Mouse (Mus musculus) neural tube, embryonic 11.5 days (tissue): ENCODE results near the gene Slc1a5. TPM values are rescaled to one million over a fixed set of nuclear protein-coding genes. Genes with fewer than 3 reads are reported as not detected.

Experiments
- ATAC-seq: fragments of 200-750 bp; cut with Nextera tagmentation; 2 replicates; pipeline ENCODE4 v1.8.0; 2017; ENCODE audit warnings: moderate number of reproducible peaks, mild to moderate bottlenecking, moderate TSS enrichment, moderate library complexity; ENCODE audit not compliant: insufficient read depth, low FRiP score, low TSS enrichment
- DNase-seq: peaks from one replicate; pipeline ENCODE4 v3.0.0-alpha.2; 2015; ENCODE audit warnings: low spot score
- H3K27ac ChIP-seq: fragments of 300-500 bp; sonication (generic); 2 replicates; pipeline ENCODE4 v1.5.1; 2014; ENCODE audit warnings: low read depth, mild to moderate bottlenecking, low read length
- H3K27me3 ChIP-seq: fragments of 300-500 bp; sonication (generic); 2 replicates; pipeline ENCODE4 v1.6.1; 2014; ENCODE audit warnings: mild to moderate bottlenecking, low read length, mixed read lengths; ENCODE audit not compliant: control insufficient read depth, insufficient read depth
- H3K36me3 ChIP-seq: fragments of 300-500 bp; sonication (generic); 2 replicates; pipeline ENCODE4 v1.6.1; 2014; ENCODE audit warnings: mild to moderate bottlenecking, low read length, moderate library complexity, mixed read lengths; ENCODE audit not compliant: control insufficient read depth, insufficient read depth
- H3K4me1 ChIP-seq: fragments of 300-500 bp; sonication (generic); 2 replicates; pipeline ENCODE4 v1.6.1; 2014; ENCODE audit warnings: low read length, mixed read lengths; ENCODE audit not compliant: control insufficient read depth, insufficient read depth
- H3K4me2 ChIP-seq: fragments of 300-500 bp; sonication (generic); 2 replicates; pipeline ENCODE4 v1.6.1; 2014; ENCODE audit warnings: low read depth, mild to moderate bottlenecking, moderate library complexity
- H3K4me3 ChIP-seq: fragments of 300-500 bp; sonication (generic); 2 replicates; pipeline ENCODE4 v1.5.1; 2014; ENCODE audit warnings: low read depth, low read length
- H3K9ac ChIP-seq: fragments of 300-500 bp; sonication (generic); 2 replicates; pipeline ENCODE4 v1.6.1; 2014; ENCODE audit warnings: mild to moderate bottlenecking, low read length
- H3K9me3 ChIP-seq: fragments of 300-500 bp; sonication (generic); 2 replicates; pipeline ENCODE4 v1.6.1; 2016; ENCODE audit warnings: low read length; ENCODE audit not compliant: control insufficient read depth
- WGBS: fragments of 180-500 bp; shearing (Covaris S2); extraction: QIAGEN DNeasy Blood & Tissue Kit; methylation state at CpG from one replicate; pipeline ENCODE4 v1.1.7; 2014; 5-methylcytosine and 5-hydroxymethylcytosine counted together
- polyA plus RNA-seq: library from polyadenylated mRNA; unstranded; fragments of >200 nt; fragmentation: Nextera tagmentation; extraction: Ambion mirVana; gene quantifications from 2 replicates; pipeline ENCODE4 v1.2.1, GENCODE M21; 2014

Slc1a5 gene
- polyA plus RNA-seq, 1 experiment from 2014 or later, result 17.3 TPM

DNA sequence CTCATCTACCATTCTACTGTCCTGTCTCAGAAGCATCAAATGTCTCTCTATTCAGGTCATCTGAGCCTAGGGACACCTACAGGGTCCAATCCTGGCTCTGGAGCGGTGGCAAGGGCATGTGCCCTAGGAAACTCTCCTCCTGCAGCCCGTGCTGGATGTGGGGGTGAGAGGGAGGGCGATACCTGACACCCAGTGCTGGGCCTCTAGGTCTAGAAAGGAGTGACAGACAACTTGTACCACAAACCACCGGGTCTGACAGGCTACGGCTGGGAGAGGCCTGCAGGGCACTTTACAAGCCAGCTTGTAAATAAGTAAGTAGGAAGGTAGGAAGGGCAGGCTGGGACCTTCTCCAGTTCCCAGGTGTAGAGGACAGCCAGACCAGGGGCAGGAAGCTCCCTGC lies 5.3 kb upstream of the Slc1a5 start:
- H3K36me3 ChIP-seq, result no peaks in the 10 kb centered on the region
- H3K27me3 ChIP-seq, result no peaks in the 10 kb centered on the region
- ATAC-seq, result no peak
- DNase-seq, result no peak
- no peak overlapping the region for H3K27ac ChIP-seq
- no peaks in the 10 kb centered on the region for H3K9me3 ChIP-seq
- H3K9ac ChIP-seq, result no peak overlapping the region
- 41% methylated on average over 5 of the region's 5 CpGs for WGBS
- no peak overlapping the region for H3K4me3 ChIP-seq
- no peaks in the 10 kb centered on the region for H3K4me1 ChIP-seq
- H3K4me2 ChIP-seq, result no peak overlapping the region

GRCm38 (mm10) chr7:16780076-16780475 lies 1.1 kb upstream of the Slc1a5 start:
- Histone ChIP-seq H3K27me3 (no peaks in the 10 kb centered on the region), H3K27ac (no peak overlapping the region), H3K9me3 (no peaks in the 10 kb centered on the region), H3K4me1 (peaks cover 17% of the 10 kb centered on the region; the same call in 1 of the 2 replicates), H3K4me3 (no peak overlapping the region), H3K9ac (no peak overlapping the region), H3K4me2 (no peak overlapping the region), H3K36me3 (no peaks in the 10 kb centered on the region)
- WGBS, result 78% methylated on average over 5 of the region's 5 CpGs
- DNase-seq (no peak), ATAC-seq (no peak)

DNA sequence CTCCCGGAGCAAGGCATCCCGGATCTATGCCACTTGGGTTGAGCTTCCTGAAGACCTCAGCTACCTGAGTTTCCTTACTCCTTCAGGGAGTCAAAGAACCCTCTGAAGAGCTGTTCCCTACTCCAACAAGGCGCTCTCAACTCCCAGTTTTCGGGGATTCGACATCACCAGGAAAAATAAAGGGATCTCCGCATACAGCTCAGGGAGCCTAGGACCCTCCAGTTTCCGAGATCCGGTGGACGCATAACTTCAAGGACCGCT lies 345 bp downstream of the Slc1a5 start:
- Histone ChIP-seq H3K36me3 (no peaks in the 10 kb centered on the region), H3K9me3 (no peaks in the 10 kb centered on the region), H3K4me2 (peak overlapping the region; percentile 65), H3K27ac (no peak overlapping the region), H3K4me1 (peaks cover 17% of the 10 kb centered on the region; the same call in 1 of the 2 replicates), H3K4me3 (peak overlapping the region; percentile 47), H3K27me3 (no peaks in the 10 kb centered on the region), H3K9ac (peak overlapping the region; percentile 32)
- DNase-seq (no peak), ATAC-seq (peak; percentile 15; the same call in 1 of the 2 replicates)
- WGBS, result under 1% methylated on average over 10 of the region's 10 CpGs

DNA sequence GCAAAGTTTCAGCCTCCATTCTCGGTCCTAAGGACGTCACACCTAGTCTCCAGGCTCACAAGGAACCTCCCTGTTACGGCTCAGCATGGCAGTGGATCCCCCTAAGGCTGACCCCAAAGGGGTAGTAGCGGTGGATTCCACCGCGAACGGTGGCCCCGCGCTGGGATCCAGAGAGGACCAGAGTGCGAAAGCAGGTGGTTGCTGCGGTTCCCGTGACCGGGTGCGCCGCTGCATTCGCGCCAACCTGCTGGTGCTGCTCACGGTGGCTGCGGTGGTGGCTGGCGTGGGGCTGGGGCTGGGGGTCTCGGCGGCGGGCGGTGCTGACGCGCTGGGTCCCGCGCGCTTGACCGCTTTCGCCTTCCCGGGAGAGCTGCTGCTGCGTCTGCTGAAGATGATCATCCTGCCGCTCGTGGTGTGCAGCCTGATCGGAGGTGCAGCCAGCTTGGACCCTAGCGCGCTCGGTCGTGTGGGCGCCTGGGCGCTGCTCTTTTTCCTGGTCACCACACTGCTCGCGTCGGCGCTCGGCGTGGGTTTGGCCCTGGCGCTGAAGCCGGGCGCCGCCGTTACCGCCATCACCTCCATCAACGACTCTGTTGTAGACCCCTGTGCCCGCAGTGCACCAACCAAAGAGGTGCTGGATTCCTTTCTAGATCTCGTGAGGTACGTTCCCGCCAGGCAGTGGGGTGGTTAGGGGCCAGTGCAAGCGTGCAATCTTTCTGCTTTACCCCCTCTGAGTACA lies 845 bp downstream of the Slc1a5 start:
- Histone ChIP-seq H3K4me3 (peak overlapping the region; percentile 47), H3K27ac (no peak overlapping the region), H3K36me3 (no peaks in the 10 kb centered on the region), H3K4me2 (peak overlapping the region; percentile 65), H3K4me1 (peaks cover 17% of the 10 kb centered on the region; the same call in 1 of the 2 replicates), H3K9ac (peak overlapping the region; percentile 32), H3K9me3 (no peaks in the 10 kb centered on the region), H3K27me3 (no peaks in the 10 kb centered on the region)
- peak; percentile 62 for DNase-seq
- under 1% methylated on average over 60 of the region's 60 CpGs for WGBS
- peak; percentile 8 for ATAC-seq

GRCm38 (mm10) chr7:16782555-16783125 lies 1.5 kb downstream of the Slc1a5 start:
- Histone ChIP-seq H3K9ac (peak overlapping the region; percentile 32), H3K9me3 (no peaks in the 10 kb centered on the region), H3K27ac (no peak overlapping the region), H3K36me3 (no peaks in the 10 kb centered on the region), H3K4me3 (peak overlapping the region; percentile 47), H3K27me3 (no peaks in the 10 kb centered on the region), H3K4me2 (peak overlapping the region; percentile 65), H3K4me1 (peaks cover 17% of the 10 kb centered on the region; the same call in 1 of the 2 replicates)
- DNase-seq (no peak), ATAC-seq (no peak)
- WGBS, result 3% methylated on average over 11 of the region's 11 CpGs

DNA sequence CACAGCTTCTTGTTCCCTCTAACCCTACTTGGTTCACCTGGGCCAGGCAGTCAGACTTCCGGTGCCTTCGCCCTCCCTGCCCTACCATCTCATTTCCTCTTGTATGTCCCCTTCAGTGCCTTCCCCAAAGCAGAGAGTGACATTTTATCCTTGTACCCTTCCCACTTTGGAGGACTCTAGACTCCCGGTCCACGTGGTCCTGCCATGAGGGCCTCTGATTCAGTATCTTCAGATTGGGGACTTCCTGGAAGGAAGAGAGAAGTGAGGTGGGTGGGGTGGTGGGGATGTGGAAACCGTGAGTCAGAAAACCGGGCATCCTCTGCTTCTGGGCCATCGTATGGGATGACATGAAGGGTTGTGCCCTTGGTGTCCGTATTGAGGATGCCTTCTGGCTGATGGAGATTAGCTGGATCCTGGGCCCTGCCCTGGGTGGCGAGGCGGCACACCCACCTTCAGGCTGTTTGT lies 2.1 kb downstream of the Slc1a5 start:
- H3K4me2 ChIP-seq, result peak overlapping the region; percentile 65
- 0 out of 2 replicates have a peak overlapping the region, but pooled peaks have one; percentile 9 for H3K9ac ChIP-seq
- H3K4me3 ChIP-seq, result peak overlapping the region; percentile 47
- no peaks in the 10 kb centered on the region for H3K36me3 ChIP-seq
- peaks cover 17% of the 10 kb centered on the region; the same call in 1 of the 2 replicates for H3K4me1 ChIP-seq
- H3K9me3 ChIP-seq, result no peaks in the 10 kb centered on the region
- H3K27ac ChIP-seq, result no peak overlapping the region
- DNase-seq (no peak), ATAC-seq (no peak)
- WGBS, result 24% methylated on average over 10 of the region's 10 CpGs
- H3K27me3 ChIP-seq, result no peaks in the 10 kb centered on the region

DNA sequence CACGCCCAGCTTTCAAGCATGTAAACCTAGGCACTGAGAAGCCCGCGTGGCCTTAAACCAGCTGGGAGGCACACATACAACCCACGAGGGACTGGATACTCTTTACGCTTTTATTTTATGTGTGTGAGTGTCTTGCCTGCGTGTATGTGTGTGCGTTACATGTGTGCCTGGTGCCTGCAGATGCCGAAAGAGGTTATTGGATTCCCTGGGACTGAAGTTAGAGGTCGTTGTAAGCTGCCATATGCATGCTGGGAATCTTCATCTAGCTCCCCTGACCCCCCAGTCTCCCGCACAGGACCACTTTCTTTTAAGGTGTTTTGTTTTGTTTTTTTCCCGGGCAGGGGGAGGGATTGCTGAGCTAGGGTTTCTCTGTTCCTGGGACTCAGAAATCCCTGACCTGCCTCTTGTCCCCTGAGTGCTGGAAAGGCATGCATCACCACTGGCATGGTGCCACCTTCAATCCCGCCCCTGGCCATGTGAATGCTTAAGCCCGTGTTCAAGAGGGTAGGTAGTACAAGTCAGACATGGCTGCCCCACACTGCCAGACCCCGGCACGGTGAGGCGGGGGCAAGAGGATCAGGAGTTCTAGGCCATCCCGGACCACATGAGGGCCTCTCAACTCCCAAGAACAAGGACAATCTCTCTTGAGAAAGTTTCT lies 2.7 kb downstream of the Slc1a5 start:
- no peak for DNase-seq
- Histone ChIP-seq H3K4me3 (peak overlapping the region; percentile 47; the same call in 1 of the 2 replicates), H3K4me1 (peaks cover 17% of the 10 kb centered on the region; the same call in 1 of the 2 replicates)

DNA sequence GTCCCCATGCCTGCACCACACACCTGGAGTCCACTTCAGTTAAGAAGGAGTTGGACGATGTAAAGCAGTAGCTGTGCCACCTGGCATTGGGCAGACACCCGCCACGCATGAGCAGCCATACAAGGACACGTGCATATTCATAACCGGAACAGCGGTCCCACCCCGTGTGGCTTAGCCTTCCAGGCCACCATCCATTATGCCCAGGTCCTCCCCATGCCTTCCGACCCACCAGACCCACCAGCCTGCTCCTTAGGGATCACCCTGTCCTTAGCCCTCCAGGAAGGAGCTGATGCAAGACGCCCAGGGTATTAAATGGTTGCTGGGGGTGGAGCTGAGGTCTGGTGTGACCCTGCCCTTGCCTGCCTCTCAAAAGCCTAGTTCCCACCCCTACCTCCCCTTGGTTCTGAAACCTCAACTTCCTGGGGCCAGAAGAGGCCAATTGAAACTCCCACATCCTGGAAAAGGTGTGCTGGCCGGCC lies 3.4 kb downstream of the Slc1a5 start:
- WGBS, result 73% methylated on average over 10 of the region's 10 CpGs
- Histone ChIP-seq H3K4me3 (no peak overlapping the region), H3K36me3 (no peaks in the 10 kb centered on the region), H3K27me3 (no peaks in the 10 kb centered on the region), H3K9me3 (no peaks in the 10 kb centered on the region), H3K9ac (peak overlapping the region; percentile 4; the same call in 1 of the 2 replicates), H3K4me2 (peak overlapping the region; percentile 65), H3K4me1 (peaks cover 17% of the 10 kb centered on the region; the same call in 1 of the 2 replicates), H3K27ac (no peak overlapping the region)
- ATAC-seq (no peak), DNase-seq (no peak)

More for the DNA sequence above, 2.7 kb downstream of the Slc1a5 start:
- no peaks in the 10 kb centered on the region for H3K27me3 ChIP-seq
- 44% methylated on average over 17 of the region's 17 CpGs for WGBS
- no peaks in the 10 kb centered on the region for H3K9me3 ChIP-seq
- H3K4me2 ChIP-seq, result peak overlapping the region; percentile 65
- no peak overlapping the region for H3K27ac ChIP-seq
- no peaks in the 10 kb centered on the region for H3K36me3 ChIP-seq
- H3K9ac ChIP-seq, result 0 out of 2 replicates have a peak overlapping the region, but pooled peaks have one; percentile 11
- no peak for ATAC-seq
